Mouse (Mus musculus): ENCODE measurements around the gene Mapkapk2.
"Not testable (repeated sequence)": the region's sequence is repeated elsewhere in the genome, so short reads cannot be mapped to it uniquely, and the experiment has no call there.

Mapkapk2 gene

GRCm38 (mm10) chr1:131048121-131048863 lies 49.3 kb downstream of the Mapkapk2 start:
- DNase-seq: no peak

- DNase-seq: no peak
These were observed 51.0 kb downstream of the Mapkapk2 start for GRCm38 (mm10) chr1:131046607-131047006.

DNA sequence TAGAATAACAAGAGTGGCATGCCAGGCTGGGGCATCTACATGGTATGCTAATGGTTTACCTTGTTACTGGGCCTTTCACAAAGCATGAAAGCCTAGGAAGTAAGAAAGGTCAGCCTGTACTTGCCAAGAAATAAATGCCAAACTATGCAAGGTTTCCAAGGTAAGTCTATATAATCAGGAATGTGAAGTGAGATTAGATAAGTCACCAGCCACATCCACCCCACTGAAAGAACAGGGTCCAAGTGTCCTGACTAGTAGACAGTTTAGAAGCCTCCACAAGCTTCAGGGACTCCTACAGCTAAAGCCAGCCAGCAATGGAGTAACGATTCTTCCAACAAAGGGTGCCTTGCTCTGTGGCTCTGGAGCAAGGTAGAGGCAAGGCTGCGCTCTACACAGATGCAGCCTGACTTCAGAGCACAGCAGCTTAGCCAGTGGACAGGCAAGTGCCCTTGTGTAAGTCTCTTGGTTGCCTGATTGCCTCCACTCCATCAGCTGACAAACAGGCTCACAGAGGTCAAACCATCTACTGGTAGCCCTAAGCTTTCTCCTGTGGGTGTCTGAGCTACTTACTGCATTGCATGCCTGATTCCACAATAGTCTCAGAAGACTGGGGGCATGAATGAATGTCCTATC lies 51.8 kb downstream of the Mapkapk2 start:
- no peak for DNase-seq

DNA sequence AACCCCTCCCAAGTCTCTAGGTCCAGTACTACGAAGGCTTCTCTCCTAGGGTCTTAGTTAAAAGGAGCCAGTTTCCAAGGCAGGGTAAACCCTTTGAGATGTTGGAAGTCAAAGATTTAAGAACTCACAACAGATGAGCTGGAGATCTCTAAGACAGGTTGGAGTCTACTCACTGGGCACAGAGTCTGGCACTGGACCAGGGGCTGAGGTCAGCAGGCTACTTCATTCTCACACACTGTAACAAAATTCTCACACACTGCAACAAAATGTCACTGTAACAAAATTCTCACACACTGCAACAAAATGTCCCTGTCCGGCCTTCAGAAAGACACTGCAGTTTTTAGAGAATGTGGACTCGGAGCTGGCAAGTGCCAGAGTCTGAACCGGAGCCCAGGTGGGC lies 54.0 kb downstream of the Mapkapk2 start:
- no peak for DNase-seq

DNA sequence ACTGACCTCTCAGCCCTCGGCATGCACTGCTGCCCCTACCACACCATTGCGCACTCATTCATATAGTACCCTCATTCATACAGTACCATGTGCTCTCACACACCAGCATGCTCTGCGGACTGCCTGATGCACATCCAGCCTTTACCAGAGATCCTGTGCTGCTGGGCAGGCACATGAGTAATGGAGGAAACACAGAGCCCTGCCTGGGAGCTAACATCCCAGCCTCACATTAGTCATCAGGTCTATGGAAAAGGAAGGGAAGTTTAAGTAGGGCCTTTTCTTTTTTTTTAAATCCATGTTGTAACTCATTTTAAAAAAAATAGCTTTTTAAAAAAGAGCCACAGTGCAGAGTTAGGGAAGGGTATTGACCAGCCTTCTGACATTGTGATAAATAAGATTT lies 54.9 kb downstream of the Mapkapk2 start:
- no peak for DNase-seq

GRCm38 (mm10) chr1:131042263-131042662 lies 55.4 kb downstream of the Mapkapk2 start:
- no peak for DNase-seq

GRCm38 (mm10) chr1:131039479-131039878 lies 58.1 kb downstream of the Mapkapk2 start:
- DNase-seq: no peak

DNA sequence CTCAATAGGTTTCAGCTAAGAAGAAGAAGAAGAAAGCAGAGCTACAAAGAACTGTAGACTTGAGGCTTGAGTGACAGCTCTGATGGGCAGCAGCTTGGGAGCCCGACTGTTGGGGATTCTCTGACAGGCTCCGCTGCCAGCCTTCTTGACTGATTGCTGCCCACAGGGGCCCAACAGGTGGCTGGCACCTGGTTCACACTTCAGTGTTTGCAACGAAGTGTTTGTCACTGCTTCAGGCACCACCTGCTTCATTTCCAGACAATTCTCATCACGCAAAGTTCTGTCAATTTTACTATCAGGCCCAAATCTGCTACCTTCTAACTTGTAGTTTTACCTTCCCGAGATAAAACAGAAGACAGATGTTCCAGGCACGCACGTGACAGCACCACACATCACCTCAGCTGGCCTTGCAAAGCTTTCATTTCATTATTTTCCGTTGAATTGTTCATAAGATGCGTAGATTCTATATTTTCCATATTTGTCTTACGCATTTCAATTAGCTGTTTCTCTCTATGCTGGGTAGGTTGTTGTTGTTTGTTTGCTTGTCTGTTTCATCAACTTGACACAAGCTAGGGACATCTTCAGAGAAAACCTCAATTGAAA lies 59.1 kb downstream of the Mapkapk2 start:
- no peak for DNase-seq

DNA sequence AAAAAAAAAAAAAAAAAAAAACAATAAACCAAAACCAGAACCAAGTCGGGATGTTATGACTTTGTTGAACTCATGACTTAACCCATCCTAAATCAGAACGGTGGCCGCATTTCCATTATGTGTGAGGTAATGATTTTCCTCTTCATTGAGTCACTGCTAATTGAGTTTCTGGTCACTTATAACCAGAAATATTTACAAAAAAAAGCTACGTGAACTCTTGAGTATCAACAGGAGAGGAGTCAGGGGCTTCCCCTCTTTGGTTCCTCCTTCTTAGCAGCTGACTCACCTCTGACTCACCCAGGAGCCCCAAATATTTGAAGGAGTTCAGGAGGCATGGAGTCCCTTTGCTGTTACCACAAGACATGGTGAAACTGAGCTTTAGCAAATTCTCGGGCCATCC lies 59.6 kb downstream of the Mapkapk2 start:
- DNase-seq: no peak

DNA sequence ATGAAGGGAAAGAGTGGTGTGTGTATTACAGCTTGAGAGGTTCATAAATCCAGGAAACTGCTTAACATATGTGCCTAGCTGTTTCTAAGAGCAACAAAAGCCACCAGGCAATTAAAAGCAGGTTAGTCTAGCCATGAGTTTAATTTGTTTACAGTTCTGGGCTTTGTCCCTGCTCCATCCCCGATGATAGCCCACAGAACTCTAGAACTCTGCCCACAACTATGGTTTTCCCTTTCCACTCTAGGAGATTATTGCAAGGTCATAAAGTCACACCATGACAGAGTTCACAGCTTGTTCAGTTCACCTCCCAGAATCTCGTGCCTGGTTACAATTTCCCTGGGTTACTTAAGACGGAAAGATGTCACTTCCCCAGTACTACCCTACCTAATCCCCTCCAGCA lies 66.4 kb downstream of the Mapkapk2 start:
- no peak for DNase-seq

DNA sequence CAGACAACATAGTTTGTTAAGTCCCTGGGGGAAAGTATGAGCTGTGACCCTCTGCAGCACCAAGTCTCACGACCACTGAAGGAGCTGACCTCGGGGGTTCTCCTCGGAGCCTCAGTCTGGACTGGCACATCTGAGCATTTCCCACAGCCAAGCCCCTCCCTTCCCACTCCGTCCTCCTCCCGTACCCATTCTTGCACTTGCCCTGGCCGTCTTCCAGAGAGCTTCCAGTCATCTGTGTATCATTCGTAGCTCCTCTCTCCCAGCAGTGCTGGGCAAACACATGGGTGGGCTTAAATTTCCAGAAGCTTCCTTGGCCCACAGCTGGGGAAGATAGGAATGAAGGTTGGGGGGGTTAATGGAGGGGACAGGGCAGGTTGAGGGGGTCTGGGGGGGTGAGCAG lies 67.4 kb downstream of the Mapkapk2 start:
- DNase-seq: no peak

GRCm38 (mm10) chr1:131029215-131029614 lies 68.4 kb downstream of the Mapkapk2 start:
- no peak for DNase-seq

DNA sequence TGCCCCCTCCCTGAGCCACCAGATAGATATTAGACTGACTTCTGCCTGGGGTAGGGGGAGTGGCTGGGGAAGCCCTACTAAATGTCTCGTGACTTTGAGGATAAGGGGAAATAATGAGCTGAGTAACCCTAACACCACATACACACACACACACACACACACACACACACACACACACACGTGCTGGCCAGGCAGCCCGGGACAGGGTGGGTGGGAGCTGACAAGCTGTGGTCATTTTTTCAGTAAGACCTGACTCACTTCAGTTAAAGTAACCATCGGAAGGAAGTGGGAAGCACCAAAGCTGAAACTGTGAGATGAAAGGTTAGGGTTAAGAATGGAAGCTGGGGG lies 71.8 kb downstream of the Mapkapk2 start:
- DNase-seq: no peak

GRCm38 (mm10) chr1:131024900-131025842 lies 72.5 kb downstream of the Mapkapk2 start:
- no peak for DNase-seq

GRCm38 (mm10) chr1:131023250-131023858 lies 74.3 kb downstream of the Mapkapk2 start:
- DNase-seq: not testable (repeated sequence)

- DNase-seq: peak; percentile 29
These were observed 74.9 kb downstream of the Mapkapk2 start for GRCm38 (mm10) chr1:131022591-131023249.

DNA sequence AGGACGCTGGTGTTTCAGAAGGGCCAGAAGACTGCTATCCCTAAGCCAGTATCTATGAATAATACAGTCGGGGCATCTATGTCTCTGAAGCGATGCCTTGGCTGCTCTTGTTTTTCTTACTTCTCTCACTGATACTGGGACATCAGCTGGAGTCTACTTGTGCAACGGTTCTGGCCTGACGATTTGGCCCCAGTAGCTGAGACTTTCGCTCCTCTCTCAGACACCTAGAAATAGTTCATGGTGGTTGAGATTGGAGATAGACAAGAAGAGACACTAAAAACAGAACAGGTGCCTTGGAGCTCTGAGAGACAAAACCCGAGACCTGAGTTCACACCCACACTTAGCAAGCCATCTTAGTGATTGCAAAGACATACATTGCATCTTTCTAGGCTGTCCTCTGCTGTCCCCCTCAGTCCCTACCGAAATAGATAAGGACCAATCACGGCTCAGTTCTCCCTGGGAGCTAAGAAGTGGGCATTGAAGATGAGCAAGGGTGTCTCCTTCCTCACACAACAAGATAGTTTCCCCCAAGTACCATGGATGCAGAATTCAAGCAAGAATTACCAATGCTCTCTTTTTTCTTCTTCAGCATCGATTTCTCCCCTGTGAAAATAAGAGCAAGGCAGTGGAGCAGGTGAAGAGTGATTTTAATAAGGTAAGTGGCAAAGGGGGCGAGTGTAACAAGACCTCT lies 75.6 kb downstream of the Mapkapk2 start:
- DNase-seq: no peak

GRCm38 (mm10) chr1:131021438-131021837 lies 76.2 kb downstream of the Mapkapk2 start:
- DNase-seq: no peak

GRCm38 (mm10) chr1:131020425-131021310 lies 77.0 kb downstream of the Mapkapk2 start:
- no peak for DNase-seq

DNA sequence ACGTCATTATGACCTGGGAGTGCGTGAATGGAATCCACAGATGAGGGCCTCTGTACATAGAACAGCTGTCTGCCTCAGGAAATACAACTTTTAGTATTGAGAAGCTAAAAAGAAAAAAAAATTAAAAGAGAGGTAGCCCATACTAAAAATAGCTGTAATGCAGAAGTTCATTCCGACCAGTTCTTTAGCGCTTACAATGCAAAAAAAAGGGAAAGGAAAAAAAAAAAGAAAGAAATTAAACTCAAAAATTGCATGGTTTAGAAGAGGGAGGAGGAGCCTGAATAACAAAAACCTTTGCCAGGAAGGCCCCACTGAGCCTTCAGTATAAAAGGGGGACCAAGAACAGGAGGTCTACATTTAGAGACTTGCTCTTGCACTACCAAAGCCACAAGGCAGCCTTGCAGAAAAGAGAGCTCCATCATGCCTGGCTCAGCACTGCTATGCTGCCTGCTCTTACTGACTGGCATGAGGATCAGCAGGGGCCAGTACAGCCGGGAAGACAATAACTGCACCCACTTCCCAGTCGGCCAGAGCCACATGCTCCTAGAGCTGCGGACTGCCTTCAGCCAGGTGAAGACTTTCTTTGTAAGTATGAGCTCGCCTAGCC lies 78.0 kb downstream of the Mapkapk2 start, which contains the start of gene Il10:
TSS of gene Il10 (plus strand) at position 354 of the 607 bp plus-strand sequence.
- DNase-seq: no peak

Measured in thymus, postnatal 4 days (tissue).